Mouse (Mus musculus) olfactory bulb, adult 2 months (tissue): ENCODE results near the gene Dgat2.

Source experiments
- CTCF ChIP-seq: fragments of 200-500 bp; IDR thresholded peaks from 2 replicates; pipeline ENCODE4 v1.5.1; 2012; ENCODE audit warnings: low read depth, mild to moderate bottlenecking, low read length, moderate library complexity; ENCODE audit not compliant: insufficient read depth
- POLR2A ChIP-seq: fragments of 200-500 bp; IDR thresholded peaks from 2 replicates; pipeline ENCODE4 v1.6.1; 2012; ENCODE audit warnings: mild to moderate bottlenecking, low read depth, low read length, moderate library complexity; ENCODE audit not compliant: insufficient read depth

DNA sequence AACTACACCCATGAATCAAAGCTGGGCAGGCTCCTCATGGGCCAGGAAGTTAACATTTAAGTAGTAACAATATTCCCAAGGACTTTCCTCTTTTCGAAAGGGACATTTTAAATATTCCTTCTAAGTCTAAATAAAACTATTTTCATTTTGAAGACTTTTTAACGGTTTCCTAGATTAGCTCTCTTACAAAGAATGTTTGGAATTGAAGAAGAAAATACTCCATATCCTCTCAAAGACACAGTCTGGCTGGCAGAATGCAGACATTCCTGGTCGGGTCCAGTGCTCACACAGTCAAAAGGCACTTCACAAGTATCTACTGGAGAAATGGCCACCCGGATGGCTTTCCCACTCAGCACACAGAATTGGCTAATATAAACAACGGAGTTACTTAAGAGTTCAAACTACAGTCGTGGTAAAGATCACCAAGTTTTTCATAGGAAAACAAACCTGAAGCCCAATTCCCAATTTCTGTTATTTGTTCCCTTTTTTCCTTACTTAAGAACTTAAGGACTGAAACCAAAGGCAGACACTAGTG is 50.6 kb downstream of the Dgat2 start:
- TF ChIP-seq POLR2A (no peak), CTCF (no peak)
